Mouse (Mus musculus) forebrain, embryonic 15.5 days (tissue): ENCODE measurements at regions not wholly inside any gene's neighbourhood (a gene's known extent, or its start where the extent isn't known, plus 50 kb on each side); places are given as distances from the start of the nearest gene placed in this dataset.

ENCODE experiments used
- ATAC-seq: fragments of 200-750 bp; cut with Nextera tagmentation; replicated peaks from 2 replicates; pipeline ENCODE4 v1.8.0; 2017; ENCODE audit warnings: mild to moderate bottlenecking, moderate TSS enrichment, moderate library complexity
- H3K27ac ChIP-seq: fragments of 300-500 bp; sonication (generic); replicated peaks from 2 replicates; pipeline ENCODE4 v1.5.1; 2015; ENCODE audit warnings: mild to moderate bottlenecking, inconsistent platforms
- H3K27me3 ChIP-seq: fragments of 300-500 bp; sonication (generic); 2 replicates; pipeline ENCODE4 v1.6.1; 2015; ENCODE audit warnings: inconsistent platforms
- H3K36me3 ChIP-seq: fragments of 300-500 bp; sonication (generic); 2 replicates; pipeline ENCODE4 v1.6.1; 2015; ENCODE audit warnings: mild to moderate bottlenecking, inconsistent platforms
- H3K4me1 ChIP-seq: fragments of 300-500 bp; sonication (generic); 2 replicates; pipeline ENCODE4 v1.6.1; 2015; ENCODE audit warnings: inconsistent platforms
- H3K4me2 ChIP-seq: fragments of 300-500 bp; sonication (generic); replicated peaks from 2 replicates; pipeline ENCODE4 v1.6.1; 2015; ENCODE audit warnings: mild to moderate bottlenecking, inconsistent platforms
- H3K4me3 ChIP-seq: fragments of 300-500 bp; sonication (generic); 2 replicates; pipeline ENCODE4 v1.5.1; 2015; ENCODE audit warnings: mild to moderate bottlenecking, inconsistent platforms
- H3K9ac ChIP-seq: fragments of 300-500 bp; sonication (generic); replicated peaks from 2 replicates; pipeline ENCODE4 v1.6.1; 2015; ENCODE audit warnings: mild to moderate bottlenecking, inconsistent platforms
- H3K9me3 ChIP-seq: fragments of 300-500 bp; sonication (generic); 2 replicates; pipeline ENCODE4 v1.6.1; 2016; ENCODE audit warnings: inconsistent platforms
- WGBS: fragments of 180-500 bp; shearing (Covaris S2); methylation state at CpG from one replicate; pipeline ENCODE4 v1.1.7; 2015; ENCODE audit warnings: mixed read lengths; 5-methylcytosine and 5-hydroxymethylcytosine counted together

GRCm38 (mm10) chr5:49761054-49761453, 236.3 kb upstream of the Kcnip4 start:
- no peak overlapping the region for H3K27ac ChIP-seq
- no peak overlapping the region for H3K4me3 ChIP-seq
- H3K36me3 ChIP-seq, result no peaks in the 10 kb centered on the region
- H3K9ac ChIP-seq, result no peak overlapping the region
- WGBS, result 62% methylated on average over 4 of the region's 4 CpGs
- ATAC-seq, result no peak
- no peak overlapping the region for H3K4me2 ChIP-seq
- no peaks in the 10 kb centered on the region for H3K4me1 ChIP-seq
- no peaks in the 10 kb centered on the region for H3K9me3 ChIP-seq
- H3K27me3 ChIP-seq, result no peaks in the 10 kb centered on the region

DNA sequence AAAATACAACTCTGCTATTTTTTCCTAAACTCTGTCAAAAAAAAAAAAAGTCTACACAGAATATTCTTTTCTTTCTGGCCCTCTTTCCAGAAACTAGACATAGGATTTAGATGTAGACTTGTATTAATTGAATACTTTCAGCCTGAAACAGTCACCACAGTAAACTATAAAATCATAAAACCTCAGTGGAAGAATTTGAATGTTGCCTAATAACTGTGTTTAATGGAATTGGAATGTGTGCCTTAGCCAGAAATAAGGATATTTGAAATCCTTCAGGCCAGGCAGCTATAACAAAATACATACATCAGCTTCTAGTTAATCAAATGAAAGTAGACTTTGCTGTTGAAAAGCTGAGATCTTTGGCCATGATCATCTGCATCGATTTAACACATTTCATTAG, 230.8 kb upstream of the Kcnip4 start:
- WGBS, result 85% methylated on average over 1 of the region's 1 CpGs
- Histone ChIP-seq H3K4me3 (no peak overlapping the region), H3K27ac (no peak overlapping the region), H3K9me3 (no peaks in the 10 kb centered on the region), H3K9ac (no peak overlapping the region), H3K4me1 (no peaks in the 10 kb centered on the region), H3K36me3 (no peaks in the 10 kb centered on the region), H3K4me2 (no peak overlapping the region), H3K27me3 (no peaks in the 10 kb centered on the region)
- ATAC-seq, result no peak

GRCm38 (mm10) chr5:49712607-49713006, 187.9 kb upstream of the Kcnip4 start:
- H3K4me1 ChIP-seq, result no peaks in the 10 kb centered on the region
- WGBS, result 48% methylated on average over 1 of the region's 1 CpGs

DNA sequence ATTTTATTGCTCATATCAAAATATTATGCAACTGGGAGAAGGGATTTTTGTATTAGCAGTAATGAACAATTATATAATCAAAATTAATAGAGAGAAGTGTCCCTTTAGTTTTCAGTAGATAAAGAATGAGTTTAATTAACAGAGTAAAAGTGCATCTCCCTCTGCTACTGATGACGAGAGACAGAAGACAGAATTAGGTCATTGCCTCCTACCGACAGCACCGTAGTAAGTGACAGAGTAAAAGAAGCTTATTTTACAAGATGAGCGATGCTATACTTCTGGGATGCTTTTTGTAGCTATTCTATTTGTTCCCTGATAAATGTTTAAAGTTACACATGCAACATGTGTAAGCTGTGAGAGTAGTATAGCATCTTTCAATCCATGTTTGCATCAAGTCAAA, 157.4 kb upstream of the Kcnip4 start:
- Histone ChIP-seq H3K9me3 (no peaks in the 10 kb centered on the region), H3K27ac (no peak overlapping the region), H3K4me3 (no peak overlapping the region), H3K4me1 (no peaks in the 10 kb centered on the region), H3K36me3 (no peaks in the 10 kb centered on the region), H3K9ac (no peak overlapping the region), H3K4me2 (no peak overlapping the region), H3K27me3 (no peaks in the 10 kb centered on the region)
- ATAC-seq, result no peak
- 83% methylated on average over 4 of the region's 4 CpGs for WGBS

More at GRCm38 (mm10) chr5:49712607-49713006, 187.9 kb upstream of the Kcnip4 start:
- Histone ChIP-seq H3K9me3 (no peaks in the 10 kb centered on the region), H3K4me2 (no peak overlapping the region), H3K4me3 (no peak overlapping the region), H3K27me3 (no peaks in the 10 kb centered on the region), H3K36me3 (no peaks in the 10 kb centered on the region), H3K27ac (no peak overlapping the region), H3K9ac (no peak overlapping the region)
- no peak for ATAC-seq

- no peak overlapping the region for H3K4me3 ChIP-seq
- H3K4me1 ChIP-seq, result no peaks in the 10 kb centered on the region
- 59% methylated on average over 2 of the region's 2 CpGs for WGBS
- no peaks in the 10 kb centered on the region for H3K36me3 ChIP-seq
- H3K9ac ChIP-seq, result no peak overlapping the region
- H3K27ac ChIP-seq, result no peak overlapping the region
- H3K4me2 ChIP-seq, result no peak overlapping the region
- no peak for ATAC-seq
- H3K27me3 ChIP-seq, result no peaks in the 10 kb centered on the region
- no peaks in the 10 kb centered on the region for H3K9me3 ChIP-seq
Measured at GRCm38 (mm10) chr5:49681514-49681913, 156.8 kb upstream of the Kcnip4 start.

DNA sequence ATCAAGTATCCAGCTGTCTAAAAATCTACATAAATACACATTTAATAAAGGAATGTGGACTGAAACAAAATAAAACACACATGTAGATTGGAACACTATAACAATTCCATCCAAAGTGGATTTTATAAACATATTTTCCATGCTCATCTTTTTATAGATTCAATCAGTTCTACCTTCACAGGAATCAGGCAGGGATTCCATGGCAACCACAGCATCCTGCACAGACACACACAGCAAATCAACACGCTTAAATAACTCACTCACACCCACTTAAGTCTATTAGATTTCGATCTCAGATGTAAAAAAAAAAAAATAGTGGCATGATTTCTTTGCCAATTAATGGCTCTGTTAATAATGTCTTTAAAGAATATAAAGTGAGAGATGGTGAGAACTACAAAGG, 151.2 kb upstream of the Kcnip4 start:
- H3K4me2 ChIP-seq, result no peak overlapping the region
- no peaks in the 10 kb centered on the region for H3K4me1 ChIP-seq
- no peaks in the 10 kb centered on the region for H3K9me3 ChIP-seq
- ATAC-seq, result no peak
- H3K27me3 ChIP-seq, result no peaks in the 10 kb centered on the region
- no peak overlapping the region for H3K27ac ChIP-seq
- H3K36me3 ChIP-seq, result no peaks in the 10 kb centered on the region
- 48% methylated on average over 2 of the region's 2 CpGs for WGBS
- no peak overlapping the region for H3K4me3 ChIP-seq
- no peak overlapping the region for H3K9ac ChIP-seq

DNA sequence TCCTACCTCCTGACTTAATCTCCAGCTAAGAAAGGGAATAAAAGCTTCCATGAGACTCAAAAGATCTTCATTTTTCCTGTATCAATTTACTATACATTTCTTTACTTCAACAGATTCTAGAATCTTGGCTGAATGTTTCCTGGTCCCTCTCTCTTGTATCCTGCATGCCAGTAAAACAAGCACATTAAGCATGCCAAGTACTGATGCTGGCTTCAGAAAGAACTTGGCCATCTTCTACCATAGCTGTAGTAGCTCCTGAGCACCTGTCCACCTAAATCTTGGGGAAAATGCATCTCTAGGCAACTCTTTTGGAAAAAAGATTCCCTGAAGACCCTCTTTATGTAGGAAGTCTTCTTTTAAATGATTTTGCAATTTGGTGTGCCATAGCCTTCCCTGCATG, 140.5 kb upstream of the Kcnip4 start:
- Histone ChIP-seq H3K27me3 (no peaks in the 10 kb centered on the region), H3K4me2 (no peak overlapping the region), H3K36me3 (no peaks in the 10 kb centered on the region), H3K4me1 (no peaks in the 10 kb centered on the region), H3K27ac (no peak overlapping the region), H3K4me3 (no peak overlapping the region), H3K9ac (no peak overlapping the region), H3K9me3 (no peaks in the 10 kb centered on the region)
- ATAC-seq, result no peak

DNA sequence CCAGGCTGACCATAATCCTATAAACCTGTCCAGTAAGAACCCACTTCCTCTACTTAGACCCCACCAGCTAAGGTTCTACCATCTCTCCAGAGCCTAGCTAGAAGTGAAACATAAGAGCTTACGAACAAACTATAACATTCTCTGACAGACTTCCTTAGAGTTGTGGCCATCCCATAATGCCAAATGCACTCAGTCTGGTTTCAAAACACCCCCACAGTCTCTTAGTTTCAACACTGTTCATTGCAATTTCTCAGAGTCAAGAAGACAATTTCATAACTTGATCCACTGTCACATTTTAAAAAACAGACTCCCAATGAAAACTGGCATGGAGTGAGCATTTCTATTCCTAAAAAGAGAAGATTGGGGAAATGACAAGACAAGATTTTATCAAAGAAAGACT, 139.2 kb upstream of the Kcnip4 start:
- Histone ChIP-seq H3K4me1 (no peaks in the 10 kb centered on the region), H3K9me3 (no peaks in the 10 kb centered on the region), H3K9ac (no peak overlapping the region), H3K36me3 (no peaks in the 10 kb centered on the region), H3K27ac (no peak overlapping the region), H3K4me3 (no peak overlapping the region), H3K27me3 (no peaks in the 10 kb centered on the region), H3K4me2 (no peak overlapping the region)
- 93% methylated on average over 1 of the region's 1 CpGs for WGBS
- ATAC-seq, result no peak

DNA sequence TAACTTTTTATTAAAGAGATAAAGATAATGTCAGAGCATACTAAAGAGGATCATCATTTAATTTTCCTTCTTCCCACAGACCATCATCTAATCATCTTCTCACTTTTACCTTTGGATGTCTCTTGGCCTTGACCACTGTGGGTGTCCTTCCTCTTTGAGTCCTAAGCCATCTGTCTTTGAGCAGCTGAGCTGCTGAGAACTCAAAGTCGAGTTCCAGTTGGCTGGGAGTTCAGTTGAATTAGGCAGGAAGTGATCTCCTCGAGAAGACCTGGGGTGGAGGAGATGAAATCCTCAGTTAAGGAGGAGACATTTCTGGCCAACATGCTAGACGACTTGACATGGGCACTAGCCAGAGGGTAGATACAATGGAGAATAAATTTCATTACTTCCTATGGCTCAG, 137.4 kb upstream of the Kcnip4 start:
- H3K9me3 ChIP-seq, result no peaks in the 10 kb centered on the region
- no peaks in the 10 kb centered on the region for H3K36me3 ChIP-seq
- no peak overlapping the region for H3K9ac ChIP-seq
- no peaks in the 10 kb centered on the region for H3K27me3 ChIP-seq
- no peak overlapping the region for H3K4me3 ChIP-seq
- H3K27ac ChIP-seq, result no peak overlapping the region
- no peak for ATAC-seq
- no peak overlapping the region for H3K4me2 ChIP-seq
- H3K4me1 ChIP-seq, result no peaks in the 10 kb centered on the region
- WGBS, result 74% methylated on average over 3 of the region's 3 CpGs

GRCm38 (mm10) chr5:49660598-49660997, 135.9 kb upstream of the Kcnip4 start:
- Histone ChIP-seq H3K9me3 (no peaks in the 10 kb centered on the region), H3K9ac (no peak overlapping the region), H3K4me3 (no peak overlapping the region), H3K27me3 (no peaks in the 10 kb centered on the region), H3K4me1 (no peaks in the 10 kb centered on the region), H3K4me2 (no peak overlapping the region), H3K36me3 (no peaks in the 10 kb centered on the region), H3K27ac (no peak overlapping the region)
- ATAC-seq, result no peak

DNA sequence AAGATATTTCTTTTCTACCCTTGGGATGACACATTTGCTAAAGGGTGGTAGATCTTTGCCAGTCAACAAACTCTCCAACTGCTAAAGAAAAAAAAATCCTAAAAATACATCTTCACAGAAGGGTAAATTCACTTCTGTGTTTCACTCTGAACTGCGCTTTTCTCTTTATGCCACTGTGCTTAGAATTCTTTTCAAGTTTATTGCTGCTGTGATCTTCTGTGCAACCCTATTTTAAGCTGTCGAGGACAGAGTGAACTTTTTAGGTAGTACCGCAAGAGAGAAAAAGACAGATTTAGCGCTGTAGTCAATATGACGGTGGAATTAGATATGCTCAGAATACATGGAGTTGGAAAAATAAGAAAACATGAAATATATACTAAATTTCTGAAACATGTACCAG, 126.2 kb upstream of the Kcnip4 start:
- Histone ChIP-seq H3K36me3 (no peaks in the 10 kb centered on the region), H3K9ac (no peak overlapping the region), H3K27ac (no peak overlapping the region), H3K4me2 (no peak overlapping the region), H3K4me1 (no peaks in the 10 kb centered on the region), H3K9me3 (no peaks in the 10 kb centered on the region), H3K27me3 (no peaks in the 10 kb centered on the region), H3K4me3 (no peak overlapping the region)
- 93% methylated on average over 5 of the region's 5 CpGs for WGBS
- no peak for ATAC-seq

- ATAC-seq, result no peak
- Histone ChIP-seq H3K9ac (no peak overlapping the region), H3K27me3 (no peaks in the 10 kb centered on the region), H3K9me3 (no peaks in the 10 kb centered on the region), H3K4me2 (no peak overlapping the region), H3K4me3 (no peak overlapping the region), H3K27ac (no peak overlapping the region), H3K36me3 (no peaks in the 10 kb centered on the region), H3K4me1 (no peaks in the 10 kb centered on the region)
- 94% methylated on average over 1 of the region's 1 CpGs for WGBS
Measured at GRCm38 (mm10) chr5:49645781-49646180, 121.1 kb upstream of the Kcnip4 start.

- Histone ChIP-seq H3K9ac (no peak overlapping the region), H3K27ac (no peak overlapping the region), H3K4me3 (no peak overlapping the region), H3K27me3 (no peaks in the 10 kb centered on the region), H3K9me3 (no peaks in the 10 kb centered on the region), H3K4me2 (no peak overlapping the region), H3K36me3 (no peaks in the 10 kb centered on the region), H3K4me1 (no peaks in the 10 kb centered on the region)
- ATAC-seq, result no peak
- 90% methylated on average over 2 of the region's 2 CpGs for WGBS
Measured at GRCm38 (mm10) chr5:49644606-49645005, 119.9 kb upstream of the Kcnip4 start.
